Mouse (Mus musculus) kidney, postnatal 0 days (tissue): ENCODE data around the gene Ikzf1. TPM values are rescaled to one million over a fixed set of nuclear protein-coding genes. Genes with fewer than 3 reads are reported as not detected.

Source experiments
- ATAC-seq: fragments of 200-750 bp; cut with Nextera tagmentation; replicated peaks from 2 replicates; pipeline ENCODE4 v1.8.0; 2017; ENCODE audit warnings: low read depth, moderate number of reproducible peaks, moderate TSS enrichment, moderate library complexity; ENCODE audit not compliant: low FRiP score
- DNase-seq: peaks from one replicate; pipeline ENCODE4 v3.0.0-alpha.2; 2016; ENCODE audit warnings: low spot score
- H3K27ac ChIP-seq: fragments of 300-500 bp; sonication (generic); 2 replicates; pipeline ENCODE4 v1.5.1; 2014; ENCODE audit warnings: mild to moderate bottlenecking
- H3K27me3 ChIP-seq: fragments of 300-500 bp; sonication (generic); 2 replicates; pipeline ENCODE4 v1.6.1; 2014; ENCODE audit warnings: low read length, mixed read lengths; ENCODE audit not compliant: insufficient read depth
- H3K36me3 ChIP-seq: fragments of 300-500 bp; sonication (generic); 2 replicates; pipeline ENCODE4 v1.6.1; 2014; ENCODE audit warnings: low read length, mixed read lengths; ENCODE audit not compliant: insufficient read depth
- H3K4me1 ChIP-seq: fragments of 300-500 bp; sonication (generic); replicated peaks from 2 replicates; pipeline ENCODE4 v1.6.1; 2014; ENCODE audit warnings: antibody characterized with exemption, low read length, mixed read lengths; ENCODE audit not compliant: insufficient read depth
- H3K4me2 ChIP-seq: fragments of 300-500 bp; sonication (generic); 2 replicates; pipeline ENCODE4 v1.6.1; 2014; ENCODE audit warnings: mild to moderate bottlenecking, low read length, moderate library complexity, mixed read lengths
- H3K4me3 ChIP-seq: fragments of 300-500 bp; sonication (generic); replicated peaks from 2 replicates; pipeline ENCODE4 v1.5.1; 2014; ENCODE audit warnings: low read depth, low read length
- H3K9ac ChIP-seq: fragments of 300-500 bp; sonication (generic); 2 replicates; pipeline ENCODE4 v1.6.1; 2014; ENCODE audit warnings: low read depth, low read length
- H3K9me3 ChIP-seq: fragments of 300-500 bp; sonication (generic); replicated peaks from 2 replicates; pipeline ENCODE4 v1.6.1; 2016; ENCODE audit warnings: low read length, inconsistent platforms, mixed read lengths
- CTCF ChIP-seq: IDR thresholded peaks from 2 replicates; pipeline ENCODE4 v1.5.1; 2016; ENCODE audit warnings: antibody characterized with exemption, low read depth, mild to moderate bottlenecking, moderate library complexity
- WGBS: fragments of 180-500 bp; shearing (Covaris S2); extraction: QIAGEN DNeasy Blood & Tissue Kit; methylation state at CpG from one replicate; pipeline ENCODE4 v1.1.7; 2014; 5-methylcytosine and 5-hydroxymethylcytosine counted together
- polyA plus RNA-seq: library from polyadenylated mRNA; unstranded; fragments of >200 nt; fragmentation: Nextera tagmentation; extraction: Ambion mirVana; gene quantifications from 2 replicates; pipeline ENCODE4 v1.2.1, GENCODE M21; 2015

Gene Ikzf1
- polyA plus RNA-seq, 1 experiment from 2014 or later = 0.63 TPM

GRCm38 (mm10) chr11:11785457-11785856 lies 100.7 kb downstream of the Ikzf1 start:
- H3K9ac ChIP-seq = no peak overlapping the region

GRCm38 (mm10) chr11:11788521-11788974 lies 103.7 kb downstream of the Ikzf1 start:
- H3K9me3 ChIP-seq = no peaks in the 10 kb centered on the region
- H3K9ac ChIP-seq = no peak overlapping the region
- H3K27ac ChIP-seq = no peak overlapping the region
- H3K4me1 ChIP-seq = no peaks in the 10 kb centered on the region
- H3K27me3 ChIP-seq = no peaks in the 10 kb centered on the region
- H3K36me3 ChIP-seq = no peaks in the 10 kb centered on the region
- TF ChIP-seq CTCF = peak; percentile 75
- H3K4me2 ChIP-seq = peak overlapping the region; percentile 32
- under 1% methylated on average over 8 of the region's 8 CpGs for WGBS
- H3K4me3 ChIP-seq = no peak overlapping the region
- DNase-seq (peak; percentile 93), ATAC-seq (peak; percentile 96)

More at GRCm38 (mm10) chr11:11785457-11785856, 100.7 kb downstream of the Ikzf1 start:
- TF ChIP-seq CTCF = no peak
- no peaks in the 10 kb centered on the region for H3K4me1 ChIP-seq
- H3K9me3 ChIP-seq = no peaks in the 10 kb centered on the region
- no peak overlapping the region for H3K4me3 ChIP-seq
- no peak overlapping the region for H3K4me2 ChIP-seq
- no peak overlapping the region for H3K27ac ChIP-seq
- no peaks in the 10 kb centered on the region for H3K36me3 ChIP-seq
- WGBS = 65% methylated on average over 6 of the region's 6 CpGs
- DNase-seq (no peak), ATAC-seq (no peak)
- H3K27me3 ChIP-seq = no peaks in the 10 kb centered on the region

GRCm38 (mm10) chr11:11794626-11795025 lies 109.8 kb downstream of the Ikzf1 start:
- ATAC-seq (no peak), DNase-seq (no peak)
- H3K27ac ChIP-seq = no peak overlapping the region
- no peaks in the 10 kb centered on the region for H3K27me3 ChIP-seq
- 62% methylated on average over 1 of the region's 1 CpGs for WGBS
- no peaks in the 10 kb centered on the region for H3K9me3 ChIP-seq
- H3K4me2 ChIP-seq = no peak overlapping the region
- no peaks in the 10 kb centered on the region for H3K4me1 ChIP-seq
- H3K4me3 ChIP-seq = no peak overlapping the region
- no peak for TF ChIP-seq CTCF
- no peak overlapping the region for H3K9ac ChIP-seq
- H3K36me3 ChIP-seq = 0 out of 2 replicates have a peak, but pooled peaks cover 6% of the 10 kb centered on the region

GRCm38 (mm10) chr11:11798690-11799089 lies 113.9 kb downstream of the Ikzf1 start:
- H3K36me3 ChIP-seq = peaks cover 28% of the 10 kb centered on the region; the same call in 1 of the 2 replicates
- H3K27ac ChIP-seq = no peak overlapping the region
- no peak overlapping the region for H3K9ac ChIP-seq
- no peaks in the 10 kb centered on the region for H3K9me3 ChIP-seq
- 100% methylated on average over 1 of the region's 1 CpGs for WGBS
- H3K4me1 ChIP-seq = no peaks in the 10 kb centered on the region
- no peak overlapping the region for H3K4me3 ChIP-seq
- no peaks in the 10 kb centered on the region for H3K27me3 ChIP-seq
- no peak overlapping the region for H3K4me2 ChIP-seq
- TF ChIP-seq CTCF = no peak
- DNase-seq (no peak), ATAC-seq (no peak)

GRCm38 (mm10) chr11:11800304-11800703 lies 115.5 kb downstream of the Ikzf1 start:
- no peaks in the 10 kb centered on the region for H3K9me3 ChIP-seq
- no peak overlapping the region for H3K27ac ChIP-seq
- 82% methylated on average over 3 of the region's 3 CpGs for WGBS
- H3K4me3 ChIP-seq = no peak overlapping the region
- no peaks in the 10 kb centered on the region for H3K27me3 ChIP-seq
- no peak for TF ChIP-seq CTCF
- peaks cover 28% of the 10 kb centered on the region; the same call in 1 of the 2 replicates for H3K36me3 ChIP-seq
- H3K4me1 ChIP-seq = no peaks in the 10 kb centered on the region
- no peak overlapping the region for H3K9ac ChIP-seq
- no peak overlapping the region for H3K4me2 ChIP-seq
- no peak for DNase-seq
- no peak for ATAC-seq

GRCm38 (mm10) chr11:11801067-11801466 lies 116.3 kb downstream of the Ikzf1 start:
- TF ChIP-seq CTCF = no peak
- 93% methylated on average over 9 of the region's 9 CpGs for WGBS
- ATAC-seq = no peak

GRCm38 (mm10) chr11:11804421-11804820 lies 119.6 kb downstream of the Ikzf1 start:
- 88% methylated on average over 5 of the region's 5 CpGs for WGBS

More at GRCm38 (mm10) chr11:11801067-11801466, 116.3 kb downstream of the Ikzf1 start:
- H3K27me3 ChIP-seq = no peaks in the 10 kb centered on the region
- H3K4me3 ChIP-seq = no peak overlapping the region
- H3K4me1 ChIP-seq = no peaks in the 10 kb centered on the region
- H3K9ac ChIP-seq = no peak overlapping the region
- H3K27ac ChIP-seq = no peak overlapping the region
- no peaks in the 10 kb centered on the region for H3K9me3 ChIP-seq
- peaks cover 31% of the 10 kb centered on the region; the same call in 1 of the 2 replicates for H3K36me3 ChIP-seq
- H3K4me2 ChIP-seq = no peak overlapping the region
- DNase-seq = no peak

More at GRCm38 (mm10) chr11:11804421-11804820, 119.6 kb downstream of the Ikzf1 start:
- no peak overlapping the region for H3K9ac ChIP-seq
- DNase-seq = no peak
- no peak overlapping the region for H3K4me2 ChIP-seq
- no peak overlapping the region for H3K27ac ChIP-seq
- no peak overlapping the region for H3K4me3 ChIP-seq
- no peaks in the 10 kb centered on the region for H3K27me3 ChIP-seq
- H3K4me1 ChIP-seq = peaks cover 3% of the 10 kb centered on the region; the same call in 1 of the 2 replicates
- no peaks in the 10 kb centered on the region for H3K9me3 ChIP-seq
- H3K36me3 ChIP-seq = peaks cover 25% of the 10 kb centered on the region; the same call in 1 of the 2 replicates
- no peak for ATAC-seq
- no peak for TF ChIP-seq CTCF
